Mouse (Mus musculus) erythroblast, embryonic 14.5 days (primary cell): ENCODE results near the gene Sema3e.

ENCODE experiments used
- GATA1 ChIP-seq: IDR thresholded peaks from 2 replicates; pipeline ENCODE4 v1.6.1; 2012; ENCODE audit warnings: low read length, inconsistent platforms, mixed read lengths
- TAL1 ChIP-seq: IDR thresholded peaks from 3 replicates; pipeline ENCODE4 v1.6.1; 2012; ENCODE audit warnings: low read length, inconsistent platforms, mixed read lengths

DNA sequence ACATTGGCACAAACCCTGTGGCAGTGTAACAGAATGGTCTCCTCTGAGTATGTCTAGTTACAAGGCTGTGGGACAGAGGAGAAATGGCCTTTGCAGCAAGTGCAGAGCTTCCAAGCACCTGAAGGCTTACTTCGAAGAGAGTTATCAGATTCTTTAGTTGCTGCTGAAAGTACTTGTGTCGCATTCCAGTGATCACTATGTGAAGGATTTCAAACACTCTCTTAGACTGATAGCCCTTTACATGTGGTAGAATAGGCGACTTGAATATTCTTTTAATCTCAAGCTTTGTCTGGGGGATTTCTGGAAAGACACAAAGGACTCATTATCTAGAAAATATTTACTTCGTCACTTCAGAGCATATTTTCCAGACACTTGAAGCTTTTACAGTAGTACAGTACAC, 82.3 kb downstream of the Sema3e start:
- TF ChIP-seq GATA1 (no peak), TAL1 (no peak)
